Mouse (Mus musculus) heart, embryonic 10.5 days (tissue): ENCODE measurements around the gene C1s1. TPM values are rescaled to one million over a fixed set of nuclear protein-coding genes. Genes with fewer than 3 reads are reported as not detected.
"Not testable (repeated sequence)": the region's sequence is repeated elsewhere in the genome, so short reads cannot be mapped to it uniquely, and the experiment has no call there.

ENCODE experiments used
- DNase-seq: peaks from one replicate; pipeline ENCODE4 v3.0.0-alpha.2; 2017; ENCODE audit warnings: low spot score
- H3K27ac ChIP-seq: fragments of 300-500 bp; sonication (generic); 2 replicates; pipeline ENCODE4 v1.5.1; 2016; ENCODE audit warnings: mild to moderate bottlenecking
- H3K27me3 ChIP-seq: fragments of 300-500 bp; sonication (generic); 2 replicates; pipeline ENCODE4 v1.6.1; 2016; ENCODE audit warnings: mild to moderate bottlenecking; ENCODE audit not compliant: poor library complexity, insufficient read depth, severe bottlenecking
- H3K36me3 ChIP-seq: fragments of 300-500 bp; sonication (generic); 2 replicates; pipeline ENCODE4 v1.6.1; 2016; ENCODE audit warnings: mild to moderate bottlenecking, moderate library complexity
- H3K4me1 ChIP-seq: fragments of 300-500 bp; sonication (generic); 2 replicates; pipeline ENCODE4 v1.6.1; 2016; ENCODE audit warnings: mild to moderate bottlenecking
- H3K4me3 ChIP-seq: fragments of 300-500 bp; sonication (generic); 2 replicates; pipeline ENCODE4 v1.5.1; 2016; ENCODE audit warnings: mild to moderate bottlenecking, moderate library complexity
- H3K9me3 ChIP-seq: fragments of 300-500 bp; sonication (generic); 2 replicates; pipeline ENCODE4 v1.6.1; 2016; ENCODE audit warnings: mild to moderate bottlenecking, moderate library complexity
- WGBS: fragments of 180-500 bp; shearing (Covaris S2); methylation state at CpG from one replicate; pipeline ENCODE4 v1.1.7; 2016; 5-methylcytosine and 5-hydroxymethylcytosine counted together
- polyA plus RNA-seq: library from polyadenylated mRNA; unstranded; fragments of >200 nt; fragmentation: Nextera tagmentation; extraction: Ambion mirVana; gene quantifications from 2 replicates; pipeline ENCODE4 v1.2.1, GENCODE M21; 2016

C1s1 gene
- 0.34 and 2.2 TPM in 2 replicates for polyA plus RNA-seq

DNA sequence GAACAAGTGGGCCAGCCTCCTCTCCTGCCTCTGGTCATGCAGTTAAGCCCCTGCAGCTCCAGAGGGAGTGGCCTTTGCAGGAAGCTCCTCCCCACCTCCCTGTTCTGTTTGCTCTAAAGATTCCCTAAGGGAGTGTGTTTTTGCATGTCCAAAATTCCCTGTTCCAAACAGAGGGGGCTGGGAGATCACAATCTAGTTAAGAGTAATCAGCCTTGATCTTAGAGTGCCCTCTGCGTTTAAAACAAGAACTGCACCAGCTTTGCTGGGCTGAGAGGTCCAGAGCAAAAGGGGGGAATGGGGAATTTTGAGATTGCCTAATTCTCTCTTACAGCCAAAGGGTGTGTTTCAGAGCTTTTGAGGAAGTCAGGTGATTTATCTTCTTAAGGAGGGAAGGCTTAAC lies at the start of gene C1s1:
C1s1 (minus strand) TSS at position 76 of the 400 bp plus-strand sequence.
- not testable (repeated sequence) for H3K27ac ChIP-seq, H3K9me3 ChIP-seq, H3K27me3 ChIP-seq, DNase-seq, H3K4me3 ChIP-seq, H3K36me3 ChIP-seq, H3K4me1 ChIP-seq
- 0% methylated on average over 1 of the region's 1 CpGs for WGBS

DNA sequence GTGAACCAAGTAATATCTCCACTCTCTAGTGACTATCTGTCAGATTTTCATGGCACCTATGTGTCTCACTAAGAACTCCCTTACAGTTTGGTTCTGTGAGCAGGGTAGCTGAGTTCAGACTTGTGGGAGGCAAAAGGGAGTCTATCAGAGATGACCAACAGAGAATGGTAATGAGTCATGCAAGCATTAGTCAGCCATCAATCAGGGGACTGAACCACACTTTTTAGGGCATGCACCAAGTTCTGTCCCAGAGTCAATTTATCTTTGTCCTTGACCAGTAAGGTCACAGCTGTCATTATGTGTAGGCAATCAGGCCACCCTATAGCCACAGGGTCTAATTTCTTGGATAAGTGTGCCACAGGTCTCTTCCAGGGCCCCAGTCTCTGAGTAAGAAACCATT lies 46.6 kb upstream of the C1s1 start:
- H3K4me3 ChIP-seq, result no peak overlapping the region
- no peaks in the 10 kb centered on the region for H3K4me1 ChIP-seq
- H3K27ac ChIP-seq, result no peak overlapping the region
- no peak for DNase-seq
- H3K27me3 ChIP-seq, result no peaks in the 10 kb centered on the region
- H3K36me3 ChIP-seq, result no peaks in the 10 kb centered on the region
- no peaks in the 10 kb centered on the region for H3K9me3 ChIP-seq

DNA sequence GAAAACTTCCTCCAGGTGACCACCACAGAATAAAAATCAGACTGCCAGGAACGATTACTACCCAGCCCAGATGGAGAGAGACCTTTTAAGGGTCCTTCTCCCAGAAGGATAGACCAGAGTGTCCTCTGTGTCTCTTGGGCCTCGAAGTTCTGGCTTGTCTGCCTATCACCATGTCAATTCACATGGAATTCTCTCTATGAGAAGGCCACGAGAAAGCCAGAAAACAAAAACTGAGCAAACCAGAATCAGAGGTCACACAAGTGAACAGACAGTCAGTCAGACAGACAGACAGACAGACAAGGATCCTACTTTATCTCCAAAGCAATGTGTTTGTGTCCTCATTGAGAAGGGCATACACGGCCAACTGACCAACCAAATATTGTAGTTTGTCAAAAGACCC lies 44.1 kb upstream of the C1s1 start:
- 70% methylated on average over 4 of the region's 4 CpGs for WGBS
- Histone ChIP-seq H3K36me3 (no peaks in the 10 kb centered on the region), H3K4me1 (no peaks in the 10 kb centered on the region), H3K27ac (no peak overlapping the region), H3K27me3 (no peaks in the 10 kb centered on the region), H3K9me3 (no peaks in the 10 kb centered on the region), H3K4me3 (no peak overlapping the region)
- DNase-seq, result no peak

DNA sequence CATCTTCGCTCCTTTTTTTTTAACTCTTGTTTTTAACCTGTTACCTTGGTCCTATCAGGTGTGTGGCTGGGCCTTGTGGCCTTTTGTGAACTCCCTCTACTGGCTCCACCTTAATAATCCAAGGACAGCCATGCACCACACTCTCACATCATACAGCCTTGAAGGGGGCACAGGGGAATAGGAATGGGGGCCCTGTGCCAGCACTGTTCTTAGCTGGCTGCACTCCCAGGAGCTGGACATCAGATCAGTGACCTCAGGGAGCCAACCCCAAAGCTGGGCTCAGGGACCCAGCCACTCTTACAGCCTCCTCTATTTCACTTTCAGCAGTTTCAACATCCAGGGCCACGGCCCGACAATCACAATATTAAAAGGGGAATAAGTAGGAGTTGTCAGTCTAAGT lies 43.6 kb upstream of the C1s1 start:
- DNase-seq, result no peak
- Histone ChIP-seq H3K4me1 (no peaks in the 10 kb centered on the region), H3K4me3 (no peak overlapping the region), H3K27ac (no peak overlapping the region), H3K27me3 (no peaks in the 10 kb centered on the region), H3K9me3 (no peaks in the 10 kb centered on the region), H3K36me3 (no peaks in the 10 kb centered on the region)
- 87% methylated on average over 3 of the region's 3 CpGs for WGBS

DNA sequence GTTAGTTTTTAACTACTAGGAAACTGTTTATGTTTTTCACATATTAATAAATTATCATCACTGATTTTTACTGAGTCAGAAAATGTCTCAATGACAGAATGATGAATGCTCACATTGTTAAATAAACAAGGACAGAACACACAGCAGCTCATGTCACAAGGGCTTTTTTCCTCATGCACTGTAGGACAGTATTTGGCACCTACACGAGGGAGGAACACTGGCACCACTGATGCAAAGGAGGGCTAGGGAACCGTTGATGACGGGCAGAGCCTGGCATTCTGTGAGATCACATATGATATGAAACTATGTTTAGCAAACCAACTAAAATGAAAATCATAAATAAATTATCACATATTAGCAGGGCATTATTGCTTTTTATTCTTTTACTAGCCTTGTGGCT lies 42.8 kb upstream of the C1s1 start:
- WGBS, result 87% methylated on average over 3 of the region's 3 CpGs
- Histone ChIP-seq H3K9me3 (no peaks in the 10 kb centered on the region), H3K36me3 (no peaks in the 10 kb centered on the region), H3K27me3 (no peaks in the 10 kb centered on the region), H3K4me3 (no peak overlapping the region), H3K4me1 (no peaks in the 10 kb centered on the region), H3K27ac (no peak overlapping the region)
- no peak for DNase-seq

DNA sequence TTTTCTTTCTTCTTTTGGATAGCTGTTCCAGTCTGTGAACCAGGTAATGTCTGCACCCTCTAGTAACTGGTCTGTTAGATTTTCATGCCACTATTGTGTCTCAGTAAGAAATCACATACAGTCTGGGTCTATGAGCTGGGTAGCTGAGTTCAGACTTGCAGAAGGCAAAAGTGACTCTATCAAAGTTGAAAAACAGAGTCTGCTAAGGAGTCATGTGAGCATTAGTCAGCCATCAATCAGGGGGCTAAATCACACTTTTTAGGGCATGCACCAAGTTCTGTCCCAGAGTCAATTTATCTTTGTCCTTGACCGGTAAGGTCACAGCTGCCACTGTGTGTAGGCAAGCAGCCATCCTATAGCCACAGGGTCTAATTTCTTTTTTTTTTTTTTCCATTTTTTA lies 40.1 kb upstream of the C1s1 start:
- no peak overlapping the region for H3K27ac ChIP-seq
- no peak overlapping the region for H3K4me3 ChIP-seq
- H3K4me1 ChIP-seq, result no peaks in the 10 kb centered on the region
- no peak for DNase-seq
- no peaks in the 10 kb centered on the region for H3K9me3 ChIP-seq
- H3K36me3 ChIP-seq, result no peaks in the 10 kb centered on the region
- no peaks in the 10 kb centered on the region for H3K27me3 ChIP-seq
- WGBS, result 83% methylated on average over 1 of the region's 1 CpGs

DNA sequence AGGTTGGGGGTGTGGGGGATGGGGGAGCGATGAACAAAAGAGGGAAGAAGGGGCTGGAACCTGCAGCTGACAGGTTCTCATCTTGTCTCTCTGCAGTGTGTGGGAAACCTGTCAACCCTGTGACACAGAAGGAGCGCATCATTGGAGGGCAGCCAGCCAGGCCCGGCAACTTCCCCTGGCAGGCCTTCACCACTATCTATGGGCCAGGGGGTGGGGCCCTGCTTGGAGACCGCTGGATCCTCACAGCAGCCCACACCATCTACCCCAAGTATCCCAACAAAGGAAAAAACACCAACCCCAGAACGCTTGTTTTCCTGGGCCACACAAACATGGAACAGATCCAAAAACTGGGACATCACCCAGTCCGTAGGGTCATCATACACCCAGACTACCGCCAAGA lies 38.0 kb upstream of the C1s1 start:
- not testable (repeated sequence) for DNase-seq, H3K4me1 ChIP-seq, H3K27me3 ChIP-seq, H3K36me3 ChIP-seq, H3K9me3 ChIP-seq, H3K4me3 ChIP-seq, H3K27ac ChIP-seq
- 70% methylated on average over 6 of the region's 7 CpGs for WGBS

DNA sequence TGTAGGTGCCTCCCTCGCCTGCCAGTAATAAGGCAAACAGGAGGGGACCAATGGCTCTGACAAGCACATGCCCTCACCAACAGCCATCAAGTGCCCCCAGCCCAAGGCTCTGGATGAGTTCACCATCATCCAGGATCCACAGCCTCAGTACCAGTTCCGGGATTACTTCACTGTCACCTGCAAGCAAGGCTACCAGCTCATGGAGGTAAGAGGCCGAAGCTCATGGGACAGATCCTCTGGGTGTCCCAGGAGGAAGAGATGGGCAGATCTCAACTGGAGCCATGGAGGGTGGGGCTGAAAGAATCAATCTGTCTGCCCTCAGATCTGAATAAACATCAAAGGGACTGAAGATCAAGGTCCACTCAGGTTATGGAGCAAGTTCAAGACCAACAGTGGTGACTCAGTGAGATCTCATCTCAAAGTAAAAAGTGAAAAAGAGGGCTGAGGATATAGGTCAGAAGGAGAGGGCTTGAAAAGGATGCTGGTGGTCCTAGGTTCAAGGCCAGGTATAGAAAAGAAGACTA lies 33.1 kb upstream of the C1s1 start:
- 73% methylated on average over 3 of the region's 3 CpGs for WGBS
- H3K9me3 ChIP-seq, H3K27me3 ChIP-seq, DNase-seq, H3K4me1 ChIP-seq, H3K27ac ChIP-seq, H3K4me3 ChIP-seq, H3K36me3 ChIP-seq: not testable (repeated sequence)

DNA sequence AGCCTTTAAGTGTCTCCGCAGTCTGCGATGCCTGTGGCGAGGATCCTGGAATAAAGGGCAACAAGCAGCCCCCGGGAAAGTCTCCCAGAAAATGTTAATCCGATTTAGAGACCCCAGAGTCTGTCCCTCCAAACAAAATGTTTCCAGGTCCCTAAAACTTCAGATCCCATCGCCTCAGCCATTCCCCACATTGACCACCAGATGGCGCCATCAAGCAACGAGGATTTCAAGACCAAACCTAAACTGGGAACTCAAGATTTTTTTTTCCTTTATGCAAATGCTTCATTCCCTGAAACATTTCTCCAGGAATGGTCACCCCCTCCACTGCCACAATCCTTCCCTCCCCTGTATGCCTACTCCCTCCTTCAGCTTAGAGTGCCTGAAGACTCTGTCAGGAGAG lies 27.9 kb upstream of the C1s1 start, which contains the start of gene C1rb:
C1rb (plus strand) TSS at position 269 of the 400 bp plus-strand sequence.
- no peak for DNase-seq
- H3K4me1 ChIP-seq, result no peaks in the 10 kb centered on the region
- no peaks in the 10 kb centered on the region for H3K36me3 ChIP-seq
- no peaks in the 10 kb centered on the region for H3K27me3 ChIP-seq
- H3K9me3 ChIP-seq, result no peaks in the 10 kb centered on the region
- WGBS, result 2% methylated on average over 8 of the region's 8 CpGs
- H3K27ac ChIP-seq, result no peak within 1 kb of the TSS
- H3K4me3 ChIP-seq, result no peak within 1 kb of the TSS; the same call in 1 of the 2 replicates

DNA sequence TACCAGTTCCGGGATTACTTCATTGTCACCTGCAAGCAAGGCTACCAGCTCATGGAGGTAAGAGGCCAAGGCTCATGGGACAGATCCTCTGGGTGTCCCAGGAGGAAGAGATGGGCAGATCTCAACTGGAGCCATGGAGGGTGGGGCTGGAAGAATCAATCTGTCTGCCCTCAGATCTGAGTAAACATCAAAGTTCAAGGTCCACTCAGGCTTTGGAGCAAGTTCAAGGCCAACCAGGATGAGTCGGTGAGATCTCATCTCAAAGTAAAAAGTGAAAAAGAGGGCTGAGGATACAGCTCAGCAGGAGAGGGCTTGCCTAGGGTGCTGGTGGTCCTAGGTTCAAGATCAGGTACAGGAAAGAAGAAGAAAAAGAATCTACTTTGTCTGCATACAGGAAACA lies 19.5 kb upstream of the C1s1 start:
- H3K4me3 ChIP-seq, H3K4me1 ChIP-seq, H3K27ac ChIP-seq, H3K9me3 ChIP-seq, H3K36me3 ChIP-seq, H3K27me3 ChIP-seq: not testable (repeated sequence)
- DNase-seq, result peak; percentile 31
- 87% methylated on average over 2 of the region's 2 CpGs for WGBS

DNA sequence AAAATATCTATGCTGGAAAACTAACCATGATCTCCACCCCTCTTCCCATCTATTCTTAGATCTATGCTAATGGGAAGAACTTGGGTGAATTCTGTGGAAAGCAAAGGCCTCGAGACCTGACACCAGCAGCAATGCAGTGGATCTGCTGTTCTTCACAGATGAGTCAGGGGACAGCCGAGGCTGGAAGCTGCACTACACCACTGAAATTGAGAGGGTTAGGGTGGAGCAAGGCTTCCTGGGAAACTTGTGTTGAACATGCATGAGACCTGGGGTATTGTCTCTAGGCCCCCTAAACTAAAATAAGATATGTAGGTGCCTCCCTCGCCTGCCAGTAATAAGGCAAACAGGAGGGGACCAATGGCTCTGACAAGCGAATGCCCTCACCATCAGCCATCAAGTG lies 19.0 kb upstream of the C1s1 start:
- WGBS, result 79% methylated on average over 4 of the region's 4 CpGs
- not testable (repeated sequence) for H3K27ac ChIP-seq, H3K9me3 ChIP-seq, H3K4me3 ChIP-seq, H3K4me1 ChIP-seq, H3K27me3 ChIP-seq, H3K36me3 ChIP-seq
- DNase-seq, result peak; percentile 51

DNA sequence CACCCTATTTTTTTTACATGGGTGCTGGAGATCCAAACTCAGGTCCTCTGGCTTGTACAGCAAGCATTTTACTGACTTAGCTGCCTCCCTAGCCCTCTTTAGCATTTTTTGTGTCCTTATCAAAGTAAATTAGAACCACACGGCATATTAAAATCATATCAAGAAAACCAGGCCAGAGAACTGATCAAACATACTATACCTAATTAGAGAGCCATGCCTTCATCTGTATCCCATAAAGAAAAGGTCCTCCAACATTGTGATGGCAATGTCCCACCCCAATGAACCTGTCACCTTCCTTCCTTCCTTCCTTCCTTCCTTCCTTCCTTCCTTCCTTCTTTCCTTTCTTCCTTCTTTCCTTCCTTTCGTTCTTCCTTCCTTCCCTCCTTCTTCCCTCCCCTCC lies 13.8 kb upstream of the C1s1 start:
- H3K9me3 ChIP-seq, H3K27ac ChIP-seq, H3K27me3 ChIP-seq, H3K4me1 ChIP-seq, H3K4me3 ChIP-seq, H3K36me3 ChIP-seq, DNase-seq: not testable (repeated sequence)
- WGBS, result 69% methylated on average over 2 of the region's 2 CpGs

DNA sequence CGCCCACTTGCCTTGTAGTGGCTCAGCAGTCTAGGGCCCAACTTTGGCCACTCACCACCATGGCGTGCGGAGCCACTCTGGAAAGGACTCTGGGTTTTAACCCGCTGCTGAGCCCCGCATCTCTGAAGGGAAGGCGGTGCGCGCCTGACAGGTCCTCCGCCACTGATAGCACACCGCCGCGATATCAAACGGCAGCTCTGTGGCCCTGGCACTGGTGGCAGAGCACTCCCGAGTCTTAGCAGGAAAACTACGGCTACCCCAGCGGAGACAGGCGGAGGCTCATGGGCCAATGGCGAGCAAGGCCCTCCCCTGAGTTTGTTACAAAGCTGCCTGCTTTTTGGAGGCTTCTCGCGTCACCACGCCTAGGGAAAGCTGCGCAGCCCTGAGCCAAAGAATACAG lies 10.6 kb upstream of the C1s1 start:
- DNase-seq, result no peak
- H3K36me3 ChIP-seq, result no peaks in the 10 kb centered on the region
- no peaks in the 10 kb centered on the region for H3K4me1 ChIP-seq
- H3K4me3 ChIP-seq, result no peak overlapping the region
- H3K9me3 ChIP-seq, result peaks cover 8% of the 10 kb centered on the region
- no peak overlapping the region for H3K27ac ChIP-seq
- H3K27me3 ChIP-seq, result no peaks in the 10 kb centered on the region
- 60% methylated on average over 22 of the region's 22 CpGs for WGBS

DNA sequence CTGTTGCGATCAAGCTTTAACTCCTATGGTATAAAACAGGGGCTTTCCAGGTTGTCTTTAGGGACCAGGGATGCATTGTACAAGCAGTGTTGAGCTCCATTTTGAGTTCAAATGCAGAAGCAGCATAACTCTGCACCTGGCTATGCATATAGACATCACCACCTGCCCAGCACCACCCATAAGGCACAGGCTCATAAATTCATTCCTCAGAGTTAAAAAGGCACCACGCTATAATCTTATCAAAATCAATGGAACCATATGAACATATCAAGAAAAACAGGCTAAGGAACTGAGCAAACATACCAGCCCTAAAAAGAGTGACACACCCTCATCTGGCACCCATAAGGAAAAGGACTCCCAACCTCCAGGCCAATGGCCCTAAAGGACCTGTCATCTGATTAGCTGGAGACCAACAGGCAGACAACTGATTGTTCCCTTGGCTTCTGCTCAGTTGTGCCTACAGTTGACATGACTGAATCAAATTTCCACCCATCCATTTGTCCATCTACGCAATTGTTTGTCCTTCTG lies 6.9 kb upstream of the C1s1 start:
- Histone ChIP-seq H3K27me3 (no peaks in the 10 kb centered on the region), H3K4me3 (no peak overlapping the region), H3K4me1 (no peaks in the 10 kb centered on the region), H3K27ac (no peak overlapping the region), H3K36me3 (no peaks in the 10 kb centered on the region), H3K9me3 (peaks cover 8% of the 10 kb centered on the region)
- WGBS, result 84% methylated on average over 3 of the region's 3 CpGs
- DNase-seq, result no peak
